Mouse (Mus musculus): ENCODE results near the gene Gtf2h2.
"Not testable (repeated sequence)": the region's sequence is repeated elsewhere in the genome, so short reads cannot be mapped to it uniquely, and the experiment has no call there.

Gtf2h2 gene

DNA sequence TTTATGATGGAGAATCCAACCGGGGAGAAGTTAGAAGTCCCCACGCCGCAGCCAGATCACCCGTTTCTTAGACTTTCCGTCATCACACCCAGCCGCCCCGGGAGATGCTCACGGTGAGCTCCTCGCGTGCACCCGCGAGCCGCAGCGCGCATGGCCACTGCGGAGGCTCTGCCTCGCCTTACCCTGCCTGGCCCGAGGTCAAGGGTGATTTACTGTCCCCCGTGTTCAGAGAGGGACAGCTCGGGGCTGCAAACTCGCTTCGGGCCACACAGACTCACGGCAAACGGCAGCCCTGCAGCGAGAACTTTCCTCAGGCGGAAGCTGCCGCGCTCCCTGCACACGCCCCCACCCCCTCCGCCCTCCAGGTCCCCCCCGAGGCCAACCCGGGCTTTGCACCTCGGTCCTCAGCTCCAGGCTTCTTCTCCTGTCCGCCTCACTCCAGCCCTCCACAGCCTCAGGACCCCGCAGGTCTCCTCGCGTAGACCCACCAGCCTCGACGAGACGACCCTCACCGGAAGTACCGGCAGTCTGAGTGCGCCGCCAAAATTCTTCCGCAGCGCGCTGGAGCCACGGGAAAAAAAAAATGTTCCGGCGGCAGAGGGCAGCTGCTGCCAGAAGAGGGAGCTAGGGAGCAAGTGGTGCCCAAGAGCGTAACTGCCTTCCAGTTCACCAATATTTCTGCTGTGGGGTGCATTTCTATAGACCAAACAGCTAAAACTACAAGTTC, at the start of gene Gtf2h2:
Gtf2h2 (minus strand) TSS at position 519 of the 727 bp plus-strand sequence.
- peak; percentile 87 for DNase-seq

DNA sequence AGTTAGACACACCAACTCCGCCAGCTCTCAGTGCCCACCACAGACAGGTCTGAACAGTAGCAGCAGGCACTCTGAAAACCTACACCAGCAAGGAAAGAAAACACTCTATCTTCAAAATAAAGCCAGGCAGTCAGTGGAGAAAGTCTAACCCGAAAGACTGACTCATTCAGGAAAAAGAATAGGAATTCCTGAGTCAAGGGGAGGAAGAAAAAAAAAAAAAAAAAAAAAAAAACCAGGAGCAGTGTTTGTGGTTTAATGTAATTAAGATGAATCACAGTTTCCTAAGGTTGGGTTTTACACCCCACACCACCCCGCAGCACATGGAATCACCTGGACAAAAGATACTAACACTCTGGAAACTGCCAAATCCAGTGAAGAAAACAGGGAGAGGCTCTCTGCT, 43.8 kb upstream of the Gtf2h2 start:
- no peak for DNase-seq

- no peak for DNase-seq
Observed at GRCm38 (mm10) chr13:100532788-100533365, 40.5 kb upstream of the Gtf2h2 start.

GRCm38 (mm10) chr13:100526649-100527038, 34.3 kb upstream of the Gtf2h2 start:
- DNase-seq: no peak

GRCm38 (mm10) chr13:100525935-100526648, 33.7 kb upstream of the Gtf2h2 start:
- no peak for DNase-seq

DNA sequence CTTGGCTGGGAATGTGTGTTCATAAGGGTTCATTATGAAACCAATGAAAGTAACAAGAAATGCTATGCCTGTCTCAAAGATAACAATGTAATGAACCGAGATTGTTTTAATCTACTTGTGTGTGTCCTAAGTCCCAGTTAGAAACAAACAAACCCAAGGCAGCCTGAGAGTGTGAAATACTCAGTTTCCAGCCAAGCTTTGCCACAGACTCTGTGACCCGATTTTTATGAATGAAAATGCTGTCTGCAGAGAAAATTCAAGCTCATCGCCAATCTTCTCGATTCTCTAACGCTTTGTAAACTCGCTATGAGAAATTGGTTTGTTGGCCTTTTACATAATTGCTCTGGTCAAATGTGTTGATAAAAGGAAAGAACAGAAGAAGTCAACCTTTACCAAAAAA, 32.5 kb upstream of the Gtf2h2 start:
- DNase-seq: no peak

DNA sequence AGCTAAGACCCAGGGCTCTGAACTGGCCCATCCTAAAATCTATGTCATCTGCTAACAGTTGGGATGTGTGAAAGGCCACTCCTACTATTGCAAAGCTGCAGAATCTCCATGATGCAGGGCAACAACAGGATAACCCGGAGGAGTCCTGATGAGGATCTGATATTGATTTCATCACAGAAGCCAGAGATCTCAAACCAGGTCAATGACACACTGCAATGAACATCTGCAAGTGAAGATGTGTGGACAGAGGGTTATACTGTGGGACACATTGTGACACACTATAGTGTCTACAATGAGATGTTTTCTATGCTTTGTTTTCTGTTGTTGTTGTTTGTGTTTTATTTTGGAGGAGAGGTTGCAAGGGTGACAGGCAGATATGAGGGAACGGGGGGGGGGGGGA, 31.3 kb upstream of the Gtf2h2 start:
- DNase-seq: no peak

DNA sequence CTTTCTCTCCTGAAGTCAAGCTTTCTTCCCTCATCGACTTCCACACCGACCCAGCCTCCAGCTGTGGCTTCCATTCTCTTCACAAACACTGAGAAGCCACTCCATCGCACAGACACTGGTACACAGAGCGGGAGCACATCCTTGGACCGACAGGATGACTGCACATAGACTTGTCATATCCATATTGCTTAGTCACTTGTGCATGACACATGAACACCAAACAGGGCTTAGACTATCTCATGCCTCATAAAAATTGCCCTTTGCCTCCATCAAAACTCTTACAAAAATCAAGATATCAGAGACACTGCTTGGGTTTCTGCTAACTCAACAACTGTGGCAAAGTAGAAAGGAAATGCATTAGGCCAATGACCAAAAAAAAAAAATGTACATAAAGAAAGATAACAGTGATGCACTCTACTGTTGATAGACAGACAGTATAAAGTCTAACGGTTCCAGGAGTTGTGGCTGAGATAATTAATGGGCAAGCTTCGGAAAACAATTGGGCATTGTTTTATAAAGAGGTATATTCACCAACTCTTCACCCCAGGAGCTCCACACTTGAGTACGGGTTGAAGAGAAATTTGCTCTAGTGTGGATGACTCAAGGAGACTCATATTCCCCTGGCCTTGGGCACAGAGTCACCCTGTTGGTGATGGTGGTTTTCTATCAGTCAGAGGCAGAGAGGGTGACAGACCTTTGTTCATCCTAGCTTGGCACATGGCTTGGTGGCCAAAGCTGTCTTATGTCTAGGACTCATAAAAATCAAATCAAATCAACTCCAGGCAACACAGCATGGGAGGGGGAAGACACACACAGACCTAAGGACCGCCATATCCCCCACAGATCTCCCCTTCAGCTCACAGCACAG, 29.6 kb upstream of the Gtf2h2 start:
- no peak for DNase-seq

- no peak for DNase-seq
Observed at GRCm38 (mm10) chr13:100519162-100519561, 26.8 kb upstream of the Gtf2h2 start.

GRCm38 (mm10) chr13:100518191-100518590, 25.8 kb upstream of the Gtf2h2 start:
- DNase-seq: no peak

- DNase-seq: no peak
Observed at GRCm38 (mm10) chr13:100517652-100518153, 25.3 kb upstream of the Gtf2h2 start.

- no peak for DNase-seq
Observed at GRCm38 (mm10) chr13:100516213-100517105, 24.1 kb upstream of the Gtf2h2 start.

DNA sequence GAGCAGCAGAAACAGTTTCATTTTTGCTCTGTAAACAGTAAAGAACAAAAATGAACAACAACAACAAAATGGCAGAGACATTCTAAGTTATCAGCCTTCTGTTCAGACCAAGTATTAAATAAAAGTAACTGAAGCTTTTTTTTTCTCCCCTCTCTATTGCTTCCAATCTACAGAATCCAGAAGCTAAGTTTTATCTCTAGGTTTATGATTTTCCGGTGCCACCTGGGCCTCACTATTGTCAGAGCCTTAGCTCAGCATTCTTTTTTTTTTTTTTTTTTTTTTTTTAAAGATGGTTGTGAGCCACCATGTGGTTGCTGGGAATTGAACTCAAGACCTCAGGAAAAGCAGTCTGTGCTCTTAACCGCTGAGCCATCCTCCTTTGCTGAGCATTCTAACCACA, 20.4 kb upstream of the Gtf2h2 start:
- DNase-seq: no peak

DNA sequence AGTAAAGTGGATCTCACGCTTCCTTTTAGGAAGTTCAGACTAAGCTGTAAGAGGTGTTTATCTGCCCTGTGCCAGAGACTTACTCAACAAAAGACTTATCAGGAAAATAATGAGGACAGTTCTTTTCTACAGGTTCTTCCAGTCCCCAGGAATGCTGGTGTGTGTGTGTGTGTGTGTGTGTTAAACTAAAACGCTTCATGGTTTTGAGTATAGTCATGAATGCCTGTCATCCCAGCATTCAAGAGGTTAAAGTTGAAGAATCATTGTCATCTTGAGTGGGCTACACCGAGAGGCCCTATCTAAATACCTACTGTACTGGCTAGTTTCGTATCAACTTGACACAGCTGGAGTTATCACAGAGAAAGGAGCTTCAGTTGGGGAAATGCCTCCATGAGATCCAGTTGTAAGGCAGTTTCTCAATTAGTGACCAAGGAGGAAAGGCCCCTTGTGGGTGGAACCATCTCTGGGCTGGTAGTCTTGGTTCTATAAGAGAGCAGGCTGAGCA, 19.5 kb upstream of the Gtf2h2 start:
- DNase-seq: no peak

DNA sequence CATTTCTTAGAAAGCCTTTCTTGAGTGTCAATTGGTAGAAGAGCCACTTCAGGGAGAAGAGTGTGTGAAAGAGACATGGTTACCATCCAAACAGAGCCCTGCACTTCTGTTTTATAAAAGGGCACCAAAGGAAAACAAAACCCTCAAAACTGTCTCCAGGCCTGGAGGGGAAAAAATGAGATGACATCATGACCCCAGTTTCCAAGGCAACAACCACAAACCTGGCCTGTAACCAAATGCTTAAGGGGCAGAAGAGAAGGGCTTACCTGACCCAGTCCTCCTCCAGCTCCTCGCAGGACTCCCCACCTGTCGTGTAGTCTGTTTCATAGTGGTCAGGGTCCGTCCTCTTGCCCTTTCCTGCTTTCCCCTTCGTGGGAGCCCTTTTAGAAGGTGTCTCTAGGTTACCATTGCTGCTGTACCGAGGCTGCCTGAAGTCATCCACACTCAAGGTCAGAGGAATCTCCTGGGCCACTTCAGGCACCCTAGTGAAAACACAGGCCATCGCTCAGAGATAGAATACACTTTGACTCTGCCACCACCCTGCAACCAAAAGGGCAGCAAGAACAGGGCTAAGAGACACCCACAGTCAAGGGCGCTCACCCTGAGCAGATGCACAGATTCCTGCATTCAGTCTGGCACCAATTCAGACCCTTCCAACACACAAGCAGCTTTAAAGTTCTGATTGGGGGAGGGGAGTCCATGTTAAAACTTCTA, 18.9 kb upstream of the Gtf2h2 start:
- DNase-seq: no peak

GRCm38 (mm10) chr13:100499625-100500024, 7.2 kb upstream of the Gtf2h2 start:
- not testable (repeated sequence) for DNase-seq

DNA sequence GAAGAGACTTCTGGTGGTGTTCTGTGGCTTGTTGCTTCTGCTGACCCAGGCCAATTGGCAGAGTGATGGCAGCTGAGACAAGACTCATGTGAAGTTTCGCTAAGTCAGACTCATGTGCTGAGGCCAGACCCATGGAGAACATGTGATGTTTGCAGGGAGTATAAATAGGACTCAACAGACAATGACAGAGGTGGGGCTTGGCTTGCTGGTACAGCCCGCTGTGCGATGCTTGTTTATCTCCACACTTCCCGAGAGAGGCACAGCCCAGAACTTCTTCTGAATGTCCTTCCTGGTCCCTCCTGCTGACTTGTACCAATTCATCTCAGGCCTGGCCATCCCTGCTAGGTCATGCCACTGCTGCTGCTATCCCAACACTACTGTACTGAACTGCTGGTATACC, 3.0 kb upstream of the Gtf2h2 start:
- no peak for DNase-seq

GRCm38 (mm10) chr13:100494370-100494769, 2.0 kb upstream of the Gtf2h2 start:
- DNase-seq: not testable (repeated sequence)

- DNase-seq: no peak
Observed at GRCm38 (mm10) chr13:100493313-100493712, 934 bp upstream of the Gtf2h2 start.

GRCm38 (mm10) chr13:100491623-100492022, 756 bp downstream of the Gtf2h2 start:
- no peak for DNase-seq

- DNase-seq: no peak
Observed at GRCm38 (mm10) chr13:100490424-100490823, 2.0 kb downstream of the Gtf2h2 start.

Measured in thymus, postnatal 25 days (tissue).